Mouse (Mus musculus): ENCODE data around the gene Pitpna.

DNA sequence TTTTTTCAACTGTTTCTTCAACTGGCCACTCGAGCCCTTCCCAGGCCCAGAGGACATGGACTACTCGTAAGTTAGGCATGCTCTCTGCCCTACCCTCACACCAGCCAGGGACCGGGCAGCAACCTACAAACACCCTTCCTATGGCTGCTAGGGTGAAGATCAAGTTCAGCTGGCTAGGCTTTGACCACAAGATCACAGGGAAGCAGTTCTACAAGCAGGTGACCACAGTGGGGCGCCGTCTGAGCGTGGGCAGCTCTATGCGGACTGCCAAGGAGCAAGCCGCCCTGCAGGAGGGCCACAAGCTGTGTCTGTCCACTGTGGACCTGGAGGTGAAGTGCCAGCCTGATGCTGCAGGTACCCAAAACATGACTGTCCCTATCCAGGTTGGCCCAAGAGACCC is 25.1 kb upstream of the Pitpna start:
- TF ChIP-seq CTCF (IDR thresholded peaks at IDR 0.05; ENCODE audit: low read depth) (peak; percentile 42), EP300 (IDR thresholded peaks at IDR 0.05; ENCODE audit: low read depth) (no peak)

Data from liver, postnatal 0 days (tissue).